Mouse (Mus musculus) urinary bladder, postnatal 25 days (tissue): ENCODE results near the gene Vps13d.

ENCODE experiments used
- DNase-seq: peaks from one replicate; pipeline ENCODE4 v3.0.0; 2022; ENCODE audit warnings: low spot score

Gene Vps13d

GRCm38 (mm10) chr4:145194559-145195162, at the start of gene Vps13d:
Gene Vps13d, minus strand, starts transcription at chr4:145195005.
- DNase-seq, result peak; percentile 93

GRCm38 (mm10) chr4:145242719-145243350, 48.0 kb upstream of the Vps13d start:
- no peak for DNase-seq

GRCm38 (mm10) chr4:145240723-145241231, 46.0 kb upstream of the Vps13d start:
- DNase-seq, result no peak

DNA sequence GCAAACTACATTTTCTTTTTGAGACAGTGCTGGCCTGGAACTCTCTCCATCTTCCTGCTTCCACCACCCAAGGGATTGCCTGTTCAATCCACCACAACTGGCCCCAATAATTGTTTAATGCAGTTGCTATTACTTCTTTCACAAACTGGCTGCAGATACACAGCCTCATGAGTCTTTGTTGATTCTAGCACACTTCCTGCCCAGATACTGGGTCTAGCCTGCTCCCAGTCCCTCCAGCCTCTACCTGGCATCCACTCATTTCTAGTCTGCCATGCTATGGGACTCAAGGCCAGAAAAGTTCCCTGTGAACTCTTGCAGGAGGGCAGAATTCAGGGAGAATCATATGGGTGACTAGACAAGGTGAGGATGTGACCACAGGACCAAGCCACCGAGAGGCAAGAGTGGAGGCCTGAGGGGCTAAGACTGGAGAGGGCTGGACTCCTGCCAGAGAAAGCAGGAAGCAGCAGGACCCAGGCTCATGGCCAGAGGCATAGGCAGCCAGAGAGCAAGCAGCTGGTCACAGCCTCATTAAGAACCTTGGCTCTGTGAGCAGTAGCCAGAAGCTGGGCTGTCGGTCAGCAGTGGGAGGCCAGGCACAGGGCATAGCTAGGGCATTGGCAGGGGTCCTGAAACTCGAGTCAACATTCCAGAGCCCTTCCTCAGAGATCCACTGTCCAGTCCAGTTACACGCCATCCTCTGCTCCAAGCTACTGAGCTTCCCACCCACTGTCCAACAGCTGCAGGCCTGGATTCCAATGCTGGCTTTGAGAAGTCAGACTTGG, 44.4 kb upstream of the Vps13d start:
- DNase-seq, result peak; percentile 30

GRCm38 (mm10) chr4:145236027-145236426, 41.2 kb upstream of the Vps13d start:
- no peak for DNase-seq

DNA sequence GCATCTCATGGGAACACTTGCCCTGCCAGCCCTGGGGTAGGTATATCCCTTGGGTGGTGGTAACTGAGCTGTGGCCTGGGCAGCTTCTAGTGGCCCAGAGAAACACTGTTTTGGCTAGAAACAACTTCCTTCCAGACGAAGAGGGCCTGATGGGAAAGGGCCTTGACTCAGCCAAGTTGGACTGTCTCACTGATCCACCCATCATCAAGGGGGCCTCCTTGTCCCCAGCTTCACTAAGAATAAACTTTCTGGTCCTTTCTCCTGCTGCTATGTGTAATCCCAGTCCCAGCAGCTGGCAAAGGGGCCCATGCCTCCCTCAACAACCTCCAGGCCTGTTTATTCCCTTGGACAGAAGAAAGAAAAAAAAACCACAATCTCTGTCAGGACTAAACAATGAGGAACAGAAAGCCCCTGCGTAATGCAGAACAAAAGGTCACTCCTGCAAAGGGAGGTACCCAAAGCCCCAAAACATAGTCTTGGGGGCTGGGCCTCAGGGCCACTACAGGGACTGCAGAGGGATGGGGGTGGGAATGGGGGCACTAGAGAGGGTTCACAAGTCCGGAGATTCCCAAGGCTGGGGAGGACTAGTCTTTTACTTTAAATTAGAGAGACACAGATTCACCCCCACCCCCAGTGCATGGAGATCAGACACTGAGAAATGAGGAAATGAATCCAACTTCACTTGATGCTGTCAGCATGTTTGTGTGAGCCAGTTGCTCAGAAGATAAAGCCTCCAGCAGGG, 38.9 kb upstream of the Vps13d start:
- DNase-seq, result no peak

GRCm38 (mm10) chr4:145231732-145232131, 36.9 kb upstream of the Vps13d start:
- DNase-seq, result no peak

DNA sequence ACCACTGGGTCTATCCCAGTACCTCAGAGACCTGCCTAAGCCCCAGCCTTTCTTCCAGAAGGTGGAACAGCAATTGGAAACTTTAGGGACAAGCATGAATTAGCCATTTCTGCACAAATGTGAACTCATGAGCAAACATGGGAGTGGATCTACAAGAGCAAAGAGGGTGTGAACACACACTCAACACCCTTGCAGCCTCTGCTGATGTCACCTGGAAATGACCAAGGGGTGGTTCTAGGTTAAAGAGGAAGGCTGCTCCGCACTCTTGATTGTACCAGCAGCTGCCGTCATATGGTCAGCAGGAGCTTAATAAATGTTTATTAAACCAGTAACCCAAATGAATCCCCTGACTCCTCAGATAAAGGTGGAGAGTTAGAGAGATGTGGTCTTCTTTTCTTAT, 35.8 kb upstream of the Vps13d start:
- no peak for DNase-seq

DNA sequence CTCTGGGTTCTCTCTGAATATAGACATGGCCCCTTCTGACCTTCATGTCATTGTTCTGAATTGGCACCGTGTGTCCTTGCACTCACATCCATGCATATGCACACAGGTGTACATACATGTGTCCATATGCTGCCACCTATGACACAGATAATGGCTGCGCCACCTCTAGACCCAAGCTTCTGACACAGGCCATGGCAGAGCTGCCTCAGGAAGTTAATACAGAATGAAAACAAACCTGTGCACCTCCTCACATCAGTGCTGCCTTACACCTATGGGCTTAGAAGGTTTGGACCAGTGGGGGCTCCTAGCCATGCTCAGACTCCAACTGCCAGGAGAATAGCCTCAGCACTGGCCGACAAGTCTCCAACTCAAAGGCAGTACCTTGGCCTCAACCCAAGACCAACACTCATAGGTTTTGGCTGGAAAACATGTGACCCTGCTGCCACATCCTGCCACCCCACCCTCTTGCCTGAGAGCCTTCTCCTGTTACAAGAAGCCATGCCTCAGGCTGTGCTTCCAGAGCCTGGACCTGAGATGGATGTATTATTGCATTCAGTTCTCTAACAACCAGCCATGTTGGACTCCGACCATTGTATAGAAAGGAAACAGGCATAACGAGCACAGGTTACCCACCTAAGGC, 34.8 kb upstream of the Vps13d start:
- no peak for DNase-seq

DNA sequence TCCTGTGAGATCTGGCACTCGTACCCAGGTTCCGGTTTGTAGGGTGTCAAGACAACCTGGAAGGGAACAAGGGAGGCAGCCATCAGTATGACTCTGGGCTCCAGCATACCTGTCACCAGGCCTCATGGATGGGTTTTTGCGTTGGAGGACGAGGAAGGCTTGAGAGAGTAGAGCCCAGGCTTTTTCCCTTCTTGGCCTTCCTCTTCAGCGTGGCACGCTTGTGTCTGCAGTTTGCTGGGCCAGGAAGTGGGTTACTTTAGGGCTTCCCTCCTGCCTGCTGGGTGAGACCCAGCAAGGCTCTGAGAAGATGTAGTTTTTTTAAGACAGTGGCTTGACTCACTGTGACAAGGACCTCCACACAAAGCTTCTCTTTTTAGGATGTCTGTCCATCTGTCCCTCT, 34.2 kb upstream of the Vps13d start:
- DNase-seq, result no peak

GRCm38 (mm10) chr4:145224613-145225012, 29.8 kb upstream of the Vps13d start:
- DNase-seq, result no peak

GRCm38 (mm10) chr4:145222064-145222463, 27.3 kb upstream of the Vps13d start:
- DNase-seq, result no peak

- no peak for DNase-seq
These were observed 26.6 kb upstream of the Vps13d start for GRCm38 (mm10) chr4:145221379-145221778.

- DNase-seq, result no peak
These were observed 25.2 kb upstream of the Vps13d start for GRCm38 (mm10) chr4:145220001-145220400.

- peak; percentile 34 for DNase-seq
These were observed 24.6 kb upstream of the Vps13d start for GRCm38 (mm10) chr4:145219240-145219985.

DNA sequence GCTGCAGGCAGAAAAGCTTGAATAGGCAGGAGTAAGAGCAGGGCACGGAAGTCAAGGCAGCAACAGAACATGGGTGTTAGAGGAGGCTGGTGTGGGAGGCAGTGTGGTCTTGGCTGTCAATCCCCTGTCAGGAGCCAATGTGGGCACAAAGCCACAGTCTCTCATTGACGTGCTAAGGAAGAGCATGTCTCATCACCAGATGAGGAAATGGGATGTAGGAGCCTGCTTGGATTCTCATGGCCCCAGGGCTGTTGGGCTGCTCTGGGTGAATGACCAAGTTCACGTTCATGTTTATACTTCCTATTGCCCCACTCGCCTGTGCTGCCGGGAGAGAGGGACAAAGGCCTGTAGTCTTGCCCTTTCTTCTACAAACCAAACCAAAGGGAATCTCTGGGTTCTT, 23.0 kb upstream of the Vps13d start:
- DNase-seq, result no peak

- DNase-seq, result no peak
These were observed 22.2 kb upstream of the Vps13d start for GRCm38 (mm10) chr4:145217046-145217445.

DNA sequence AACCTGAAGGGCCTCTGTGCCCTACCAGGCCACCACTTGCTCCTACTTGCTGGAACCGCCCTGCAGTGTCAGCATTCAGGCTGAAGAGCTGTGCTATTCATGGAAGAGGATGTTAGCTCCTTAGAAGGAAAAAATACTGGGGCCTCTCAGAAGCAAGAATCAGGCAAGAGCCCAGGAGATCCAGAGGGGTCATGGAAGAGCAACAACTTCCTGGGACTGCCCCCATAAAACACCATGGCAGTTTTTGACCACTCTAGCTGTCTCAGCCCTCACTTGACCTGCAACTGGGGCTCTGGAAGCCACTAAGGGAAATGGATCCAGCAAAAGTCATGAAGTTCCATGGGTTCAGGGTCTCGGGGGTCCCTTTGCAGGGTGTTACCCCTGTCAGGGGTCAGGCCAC, 20.6 kb upstream of the Vps13d start:
- no peak for DNase-seq

DNA sequence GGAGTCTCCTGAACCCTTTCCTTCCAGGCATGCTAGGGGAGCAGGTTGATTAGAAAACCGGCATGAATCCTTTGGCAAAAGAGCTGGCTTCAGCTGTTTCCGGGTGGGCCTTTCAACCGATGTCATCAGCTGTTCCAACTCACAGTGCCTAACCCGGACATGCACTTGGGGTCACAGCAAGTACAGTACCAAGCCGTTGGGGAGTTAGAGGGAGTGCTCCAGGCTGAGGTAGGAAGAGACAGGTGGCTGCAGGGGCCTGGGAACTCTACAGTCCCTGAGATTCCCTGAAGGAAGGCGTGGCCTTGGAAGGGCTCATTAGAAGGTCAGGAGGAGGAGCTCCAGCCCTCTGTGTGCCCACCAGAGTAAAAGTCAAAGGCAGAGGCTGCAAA, 20.0 kb upstream of the Vps13d start:
- no peak for DNase-seq

DNA sequence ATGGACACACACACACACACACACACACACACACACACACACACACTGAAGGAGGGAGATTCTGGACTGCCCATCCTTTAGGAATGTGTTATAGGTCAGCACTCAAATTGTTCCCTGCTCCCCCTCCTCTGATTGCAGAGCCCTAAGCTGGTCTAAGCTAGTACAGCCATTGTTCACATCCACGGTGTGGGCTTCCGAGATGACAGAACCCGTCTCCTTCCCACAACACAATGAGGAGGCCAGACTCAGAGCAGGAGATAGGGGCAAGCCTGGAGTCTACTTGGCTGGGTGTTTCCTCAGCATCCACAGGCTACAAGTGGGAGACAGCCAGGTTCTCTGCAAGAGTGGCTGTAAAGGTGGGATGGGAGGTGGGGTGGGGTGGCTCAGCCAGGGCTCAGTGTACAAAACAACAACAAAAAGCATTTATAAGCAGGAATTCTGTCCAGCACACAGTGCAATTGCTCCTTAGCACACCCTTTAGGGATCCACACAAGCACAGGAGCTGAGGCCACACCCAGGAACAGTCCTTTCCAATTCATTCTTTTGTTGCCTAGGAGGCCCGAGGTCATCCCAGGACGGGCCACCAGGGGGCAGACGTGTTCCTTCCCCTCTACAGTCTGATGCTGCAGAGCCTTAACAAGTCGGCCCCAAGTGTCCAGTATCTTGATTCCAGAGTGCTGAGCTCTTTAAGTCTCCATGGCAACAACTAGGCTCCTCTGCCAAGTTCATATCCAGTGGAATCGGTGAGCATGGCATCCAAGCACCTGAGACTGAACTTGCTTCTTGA, 19.4 kb upstream of the Vps13d start:
- peak; percentile 93 for DNase-seq
